Mouse (Mus musculus): Measurements from ENCODE around the gene Rad50. TPM values are rescaled to one million over a fixed set of nuclear protein-coding genes. Genes with fewer than 3 reads are reported as not detected.
A peak's percentile ranks its signal among the peaks of the same experiment; 100 is the strongest.

The Rad50 gene
- total RNA-seq, 1 experiment from 2014 or later, result 45.6 TPM

DNA sequence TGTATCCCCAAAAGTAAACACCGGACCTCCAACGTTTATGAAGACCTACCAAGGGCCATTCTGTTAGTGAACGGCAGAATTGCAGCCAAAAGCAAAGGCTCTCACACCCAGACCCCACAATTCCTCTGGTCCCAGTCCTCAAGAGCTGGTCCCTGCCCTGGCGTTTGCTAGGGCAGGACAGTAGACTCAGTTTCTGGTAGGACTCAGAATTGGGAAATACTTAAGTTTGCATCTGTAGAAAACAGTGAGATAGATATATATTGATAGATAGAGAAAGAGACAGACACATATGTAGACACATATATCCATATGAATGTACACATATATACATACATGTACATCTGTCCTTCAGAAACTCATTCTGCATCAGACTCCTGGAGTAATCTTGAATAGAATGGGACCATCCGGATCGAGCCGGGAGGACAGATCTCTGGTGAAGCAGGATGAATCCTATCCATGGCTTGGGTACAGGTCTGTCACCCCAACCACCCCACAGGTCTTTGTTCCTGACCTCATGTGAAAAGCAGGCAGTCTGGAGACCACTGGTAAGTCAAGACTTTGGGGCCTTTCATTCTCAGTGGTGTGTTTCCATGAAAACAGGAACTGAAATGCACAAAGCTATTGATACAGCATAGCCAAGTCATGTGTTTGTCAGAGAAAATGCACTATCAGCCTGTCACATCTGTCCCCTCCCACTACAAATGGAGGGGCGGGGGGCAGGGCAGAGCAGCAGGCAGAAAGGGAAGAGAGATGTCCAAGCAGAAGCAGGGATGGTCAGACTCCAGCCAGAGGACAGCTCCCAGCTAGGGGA is 90.2 kb downstream of the Rad50 start:
- peak; percentile 65 for ATAC-seq (replicated peaks; ENCODE audit: insufficient number of reproducible peaks, low FRiP score, low TSS enrichment, poor library complexity, severe bottlenecking)

- no peak for ATAC-seq (replicated peaks; ENCODE audit: insufficient number of reproducible peaks, low FRiP score, low TSS enrichment, poor library complexity, severe bottlenecking)
Observed at GRCm38 (mm10) chr11:53615575-53615974, 91.5 kb downstream of the Rad50 start.

GRCm38 (mm10) chr11:53615172-53615571 is 91.9 kb downstream of the Rad50 start:
- no peak for ATAC-seq (replicated peaks; ENCODE audit: insufficient number of reproducible peaks, low FRiP score, low TSS enrichment, poor library complexity, severe bottlenecking)

- no peak for ATAC-seq (replicated peaks; ENCODE audit: insufficient number of reproducible peaks, low FRiP score, low TSS enrichment, poor library complexity, severe bottlenecking)
Observed at GRCm38 (mm10) chr11:53609672-53610071, 97.4 kb downstream of the Rad50 start.

DNA sequence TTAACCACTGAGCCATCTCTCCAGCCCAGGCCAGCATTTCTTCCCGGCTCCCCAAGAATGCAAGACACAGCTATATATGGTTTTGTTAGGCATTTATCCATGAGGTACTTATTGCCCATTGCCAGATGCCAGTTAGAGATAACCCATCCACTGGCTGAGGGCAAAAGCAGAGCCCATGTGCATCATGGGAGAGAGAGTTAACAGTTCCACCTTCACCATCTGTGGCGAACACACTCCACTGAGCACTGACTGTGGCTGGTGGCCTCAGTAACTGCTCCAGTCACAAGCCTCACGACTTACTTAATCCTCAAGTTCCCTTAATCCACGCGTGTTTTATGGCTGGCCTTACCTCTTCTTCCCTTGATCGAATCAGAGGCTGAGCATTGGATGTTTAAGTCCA is 97.9 kb downstream of the Rad50 start:
- ATAC-seq (replicated peaks; ENCODE audit: insufficient number of reproducible peaks, low FRiP score, low TSS enrichment, poor library complexity, severe bottlenecking), result no peak

GRCm38 (mm10) chr11:53605609-53606008 is 101.5 kb downstream of the Rad50 start:
- ATAC-seq (replicated peaks; ENCODE audit: insufficient number of reproducible peaks, low FRiP score, low TSS enrichment, poor library complexity, severe bottlenecking), result no peak

DNA sequence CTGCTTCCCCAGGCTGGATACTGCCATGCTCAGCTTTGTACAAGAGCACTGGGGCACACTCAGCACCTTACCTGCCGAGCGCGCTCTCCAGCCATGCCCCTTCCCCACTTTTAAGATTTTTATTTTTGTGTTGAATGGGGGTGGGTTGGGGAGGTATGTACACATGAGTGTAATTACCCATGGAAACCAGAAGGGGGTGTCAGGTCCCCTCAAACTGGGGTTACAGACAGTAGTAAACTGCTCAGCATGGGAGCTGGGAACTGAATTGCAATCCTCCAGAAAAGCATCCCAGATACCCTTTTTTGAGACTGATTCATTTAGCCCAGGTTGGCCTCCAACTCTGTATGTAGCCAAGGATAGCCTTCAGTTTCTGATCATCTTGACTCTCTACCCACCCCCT is 102.1 kb downstream of the Rad50 start:
- no peak for ATAC-seq (replicated peaks; ENCODE audit: insufficient number of reproducible peaks, low FRiP score, low TSS enrichment, poor library complexity, severe bottlenecking)

Other genes with a start within 250 kb of the Rad50 start
- gene Gm9837, start 236.8 kb downstream of the Rad50 start, total RNA-seq (2017), result not detected in 3 replicates
- gene Gm9945, start 227.2 kb downstream of the Rad50 start, total RNA-seq (2017), result not detected in 3 replicates
- gene Sowaha, start 227.0 kb downstream of the Rad50 start, total RNA-seq (2017), result not detected in 3 replicates
- gene Sept8, start 188.1 kb downstream of the Rad50 start, total RNA-seq (2017), result 2.9 to 4.1 TPM (median 3.8 TPM) in 3 replicates
- 2.8 to 6.1 TPM (median 3.6 TPM) in 3 replicates for gene Kif3a, start 139.9 kb downstream of the Rad50 start, total RNA-seq (2017)
- gene Il4, start 88.7 kb downstream of the Rad50 start, total RNA-seq (2017), result 2.8 to 29.9 TPM (median 19.5 TPM) in 3 replicates
- 0.29 to 2.5 TPM in 2 of 3 replicates, not detected in the other for gene Il13, start 72.6 kb downstream of the Rad50 start, total RNA-seq (2017)
- not detected in 3 replicates for gene Il5, start 13.5 kb upstream of the Rad50 start, total RNA-seq (2017)
- 300 to 388 TPM (median 378 TPM) in 3 replicates for gene Irf1, start 62.7 kb upstream of the Rad50 start, total RNA-seq (2017)
- 0.68 TPM in 1 of 3 replicates, not detected in the others for gene Gm17334, start 65.9 kb upstream of the Rad50 start, total RNA-seq (2017)
- 5.5 to 14.4 TPM (median 10.2 TPM) in 3 replicates for gene Gm12216, start 151.9 kb upstream of the Rad50 start, total RNA-seq (2017)
- 5.3 to 12.8 TPM (median 8.5 TPM) in 3 replicates for gene Slc22a5, start 184.3 kb upstream of the Rad50 start, total RNA-seq (2017)

All from monocyte, adult 5-6 weeks (primary cell).